Mouse (Mus musculus): ENCODE measurements around the gene Fabp1. TPM values are rescaled to one million over a fixed set of nuclear protein-coding genes. Genes with fewer than 3 reads are reported as not detected.

The Fabp1 gene
- not detected in 2 replicates for polyA plus RNA-seq (2016; fragmentation: Nextera tagmentation; extraction: Ambion mirVana)

DNA sequence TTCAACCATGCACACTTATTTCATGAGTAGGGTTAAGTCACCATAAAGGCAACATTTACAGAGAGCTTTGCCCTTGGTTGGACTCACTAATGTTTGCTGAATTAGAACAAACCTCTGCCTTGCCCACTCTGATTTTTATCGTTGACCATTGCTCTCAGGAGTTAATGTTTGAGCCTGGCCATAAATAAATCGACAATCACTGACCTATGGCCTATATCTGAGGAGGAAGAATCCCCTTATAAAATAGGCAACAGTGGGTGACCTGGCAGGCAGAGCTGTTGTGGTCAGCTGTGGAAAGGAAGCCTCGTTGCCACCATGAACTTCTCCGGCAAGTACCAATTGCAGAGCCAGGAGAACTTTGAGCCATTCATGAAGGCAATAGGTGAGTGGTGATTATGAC lies at the start of gene Fabp1:
TSS of gene Fabp1 (plus strand) at position 216 of the 400 bp plus-strand sequence.
- 87% methylated on average over 4 of the region's 4 CpGs for WGBS
- 0 out of 2 replicates have a peak, but pooled peaks cover 8% of the 10 kb centered on the region for H3K4me1 ChIP-seq
- H3K27me3 ChIP-seq (ENCODE audit: low read depth, poor library complexity, severe bottlenecking): no peaks in the 10 kb centered on the region
- H3K9me3 ChIP-seq (replicated peaks): no peaks in the 10 kb centered on the region
- no peak within 1 kb of the TSS for H3K27ac ChIP-seq (replicated peaks)
- DNase-seq (ENCODE audit: low spot score): no peak
- H3K4me3 ChIP-seq: no peak within 1 kb of the TSS
- H3K36me3 ChIP-seq: no peaks in the 10 kb centered on the region

- Histone ChIP-seq H3K4me3 (no peak overlapping the region), H3K27me3 (ENCODE audit: low read depth, poor library complexity, severe bottlenecking) (no peaks in the 10 kb centered on the region), H3K27ac (replicated peaks) (peak overlapping the region; percentile 55; the same call in 1 of the 2 replicates), H3K4me1 (peaks cover 8% of the 10 kb centered on the region), H3K9me3 (replicated peaks) (no peaks in the 10 kb centered on the region), H3K36me3 (no peaks in the 10 kb centered on the region)
- peak; percentile 14 for DNase-seq (ENCODE audit: low spot score)
- 36% methylated on average over 10 of the region's 10 CpGs for WGBS
Measured at GRCm38 (mm10) chr6:71151098-71151497, 48.5 kb upstream of the Fabp1 start.

DNA sequence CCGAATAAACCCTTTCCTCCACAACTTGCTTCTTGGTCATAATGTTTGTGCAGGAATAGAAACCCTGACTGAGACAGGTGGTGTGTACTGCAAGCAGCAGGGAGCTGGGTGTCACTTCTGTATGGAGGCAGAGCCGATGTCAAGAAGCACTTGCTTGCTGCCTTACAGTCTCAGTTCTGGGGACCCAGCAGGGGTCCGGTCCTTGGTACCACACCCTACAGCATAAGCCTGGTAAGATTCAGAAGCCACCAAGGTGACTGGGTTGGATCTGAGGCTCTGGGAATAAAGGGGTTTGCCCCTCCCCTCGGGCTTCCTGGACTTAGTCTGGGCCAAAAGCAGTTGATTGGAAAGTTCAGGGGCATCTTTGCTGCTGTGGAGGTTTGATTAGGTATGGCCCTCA lies 46.1 kb upstream of the Fabp1 start:
- no peak overlapping the region for H3K4me3 ChIP-seq
- no peak overlapping the region for H3K27ac ChIP-seq (replicated peaks)
- no peaks in the 10 kb centered on the region for H3K9me3 ChIP-seq (replicated peaks)

DNA sequence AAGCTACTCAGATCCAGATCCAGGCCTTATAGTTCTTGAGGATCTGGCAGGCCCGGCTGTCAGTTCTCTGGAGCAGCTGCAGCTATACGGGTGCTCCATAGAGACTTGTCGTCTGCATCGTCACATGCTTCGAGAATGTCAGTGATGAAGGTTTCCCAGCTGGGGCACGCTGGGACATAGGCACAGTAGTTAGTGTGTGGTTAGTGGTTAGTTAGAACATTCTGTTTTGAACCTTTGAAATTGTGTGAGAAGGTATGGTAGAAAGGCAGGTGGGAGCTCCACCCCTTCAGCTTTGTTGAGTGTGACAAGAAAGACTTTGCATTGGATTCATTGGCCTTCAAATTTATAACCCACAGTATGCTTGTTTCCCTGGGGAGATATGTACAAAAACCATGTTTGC lies 44.8 kb upstream of the Fabp1 start:
- H3K4me1 ChIP-seq: peaks cover 8% of the 10 kb centered on the region
- H3K36me3 ChIP-seq: no peaks in the 10 kb centered on the region
- 87% methylated on average over 6 of the region's 6 CpGs for WGBS
- H3K27me3 ChIP-seq (ENCODE audit: low read depth, poor library complexity, severe bottlenecking): no peaks in the 10 kb centered on the region
- no peak overlapping the region for H3K4me3 ChIP-seq
- DNase-seq (ENCODE audit: low spot score): no peak
- H3K9me3 ChIP-seq (replicated peaks): no peaks in the 10 kb centered on the region
- no peak overlapping the region for H3K27ac ChIP-seq (replicated peaks)

More for the DNA sequence above, 46.1 kb upstream of the Fabp1 start:
- no peaks in the 10 kb centered on the region for H3K36me3 ChIP-seq
- no peak for DNase-seq (ENCODE audit: low spot score)
- 81% methylated on average over 4 of the region's 4 CpGs for WGBS
- peaks cover 8% of the 10 kb centered on the region for H3K4me1 ChIP-seq
- no peaks in the 10 kb centered on the region for H3K27me3 ChIP-seq (ENCODE audit: low read depth, poor library complexity, severe bottlenecking)

GRCm38 (mm10) chr6:71156674-71157326 lies 42.8 kb upstream of the Fabp1 start:
- WGBS: 79% methylated on average over 5 of the region's 5 CpGs
- no peaks in the 10 kb centered on the region for H3K36me3 ChIP-seq
- no peaks in the 10 kb centered on the region for H3K27me3 ChIP-seq (ENCODE audit: low read depth, poor library complexity, severe bottlenecking)
- no peaks in the 10 kb centered on the region for H3K4me1 ChIP-seq
- no peaks in the 10 kb centered on the region for H3K9me3 ChIP-seq (replicated peaks)
- H3K27ac ChIP-seq (replicated peaks): no peak overlapping the region
- H3K4me3 ChIP-seq: no peak overlapping the region
- DNase-seq (ENCODE audit: low spot score): peak; percentile 35

- H3K36me3 ChIP-seq: no peaks in the 10 kb centered on the region
- H3K9me3 ChIP-seq (replicated peaks): no peaks in the 10 kb centered on the region
- H3K27me3 ChIP-seq (ENCODE audit: low read depth, poor library complexity, severe bottlenecking): no peaks in the 10 kb centered on the region
- 84% methylated on average over 7 of the region's 7 CpGs for WGBS
- peaks cover 6% of the 10 kb centered on the region for H3K4me1 ChIP-seq
- H3K4me3 ChIP-seq: no peak overlapping the region
- H3K27ac ChIP-seq (replicated peaks): no peak overlapping the region
- DNase-seq (ENCODE audit: low spot score): no peak
Measured at GRCm38 (mm10) chr6:71161290-71161689, 38.3 kb upstream of the Fabp1 start.

DNA sequence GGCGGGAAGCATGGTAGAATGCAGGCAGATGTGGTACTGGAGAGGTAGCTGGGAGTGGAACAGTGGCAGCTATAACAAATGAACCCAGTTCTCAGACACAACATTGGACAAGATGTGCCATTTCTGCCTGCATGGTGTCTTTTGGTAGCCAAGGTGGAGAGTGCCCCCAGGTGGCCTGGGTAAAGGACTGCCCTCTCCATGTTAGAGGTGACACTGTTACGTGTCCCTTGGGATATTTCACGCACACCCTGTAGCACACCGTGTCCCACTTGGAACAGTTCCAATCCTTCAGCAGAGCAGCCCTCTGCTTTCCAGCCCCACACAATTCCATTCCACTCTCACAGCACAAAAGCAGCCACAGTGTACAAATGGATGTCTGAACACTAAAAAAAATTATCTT lies 37.4 kb upstream of the Fabp1 start:
- H3K4me1 ChIP-seq: peaks cover 6% of the 10 kb centered on the region
- H3K27ac ChIP-seq (replicated peaks): no peak overlapping the region
- H3K4me3 ChIP-seq: no peak overlapping the region
- no peaks in the 10 kb centered on the region for H3K36me3 ChIP-seq
- H3K27me3 ChIP-seq (ENCODE audit: low read depth, poor library complexity, severe bottlenecking): no peaks in the 10 kb centered on the region
- 85% methylated on average over 4 of the region's 4 CpGs for WGBS
- H3K9me3 ChIP-seq (replicated peaks): no peaks in the 10 kb centered on the region
- no peak for DNase-seq (ENCODE audit: low spot score)

DNA sequence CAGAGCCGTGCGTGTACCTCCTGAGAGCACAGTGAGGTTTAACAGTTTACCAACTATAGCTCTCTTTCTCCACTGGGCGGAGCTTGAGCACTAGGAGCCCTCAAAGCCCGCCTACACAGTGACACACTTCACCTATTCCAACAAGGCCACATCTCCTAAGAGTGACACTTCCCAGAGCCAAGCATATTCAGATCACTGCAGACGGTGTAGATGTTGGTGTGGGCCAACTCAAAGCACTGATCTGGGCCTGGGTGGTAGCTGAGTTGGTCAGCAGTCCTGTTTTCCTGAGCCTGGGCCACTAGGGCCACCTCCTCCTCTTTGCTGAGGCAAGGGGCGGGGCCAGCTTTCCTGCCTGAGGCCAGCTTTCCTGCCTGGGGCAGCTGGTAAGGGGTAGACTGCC lies 35.2 kb upstream of the Fabp1 start:
- DNase-seq (ENCODE audit: low spot score): peak; percentile 18
- 33% methylated on average over 6 of the region's 6 CpGs for WGBS

DNA sequence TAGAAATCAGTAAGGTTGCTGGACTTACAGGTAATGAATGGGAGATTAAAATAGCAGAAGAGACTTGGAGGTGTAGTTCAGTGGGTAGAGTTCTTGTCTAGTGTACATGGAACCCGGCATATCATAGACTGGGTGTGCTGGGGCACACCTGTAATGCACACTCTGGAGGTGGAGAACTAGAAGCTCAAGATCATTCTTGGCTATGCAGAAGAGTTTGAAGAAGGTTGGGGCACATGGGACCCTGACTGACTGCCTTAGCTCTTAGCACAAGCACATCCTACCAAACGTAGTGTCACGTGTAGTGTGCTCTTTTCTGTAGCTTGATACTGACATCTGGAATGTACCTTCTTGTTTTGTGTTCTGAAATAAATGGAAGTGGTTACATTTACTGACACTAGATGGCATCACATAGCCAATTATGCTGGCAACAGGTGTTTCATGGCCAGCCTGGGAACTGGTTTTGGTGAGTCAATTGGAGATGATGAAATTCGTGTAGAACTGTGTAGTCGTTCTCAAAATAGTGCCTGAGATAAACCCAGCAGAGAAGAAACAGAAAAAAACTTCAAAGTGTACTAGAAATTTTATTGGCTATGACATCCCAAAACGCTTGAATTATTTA lies 33.0 kb upstream of the Fabp1 start:
- no peak overlapping the region for H3K4me3 ChIP-seq
- peak; percentile 17 for DNase-seq (ENCODE audit: low spot score)

More for the DNA sequence above, 35.2 kb upstream of the Fabp1 start:
- no peaks in the 10 kb centered on the region for H3K27me3 ChIP-seq (ENCODE audit: low read depth, poor library complexity, severe bottlenecking)
- no peak overlapping the region for H3K4me3 ChIP-seq
- H3K36me3 ChIP-seq: no peaks in the 10 kb centered on the region
- no peaks in the 10 kb centered on the region for H3K9me3 ChIP-seq (replicated peaks)
- no peak overlapping the region for H3K27ac ChIP-seq (replicated peaks)
- peaks cover 6% of the 10 kb centered on the region for H3K4me1 ChIP-seq

DNA sequence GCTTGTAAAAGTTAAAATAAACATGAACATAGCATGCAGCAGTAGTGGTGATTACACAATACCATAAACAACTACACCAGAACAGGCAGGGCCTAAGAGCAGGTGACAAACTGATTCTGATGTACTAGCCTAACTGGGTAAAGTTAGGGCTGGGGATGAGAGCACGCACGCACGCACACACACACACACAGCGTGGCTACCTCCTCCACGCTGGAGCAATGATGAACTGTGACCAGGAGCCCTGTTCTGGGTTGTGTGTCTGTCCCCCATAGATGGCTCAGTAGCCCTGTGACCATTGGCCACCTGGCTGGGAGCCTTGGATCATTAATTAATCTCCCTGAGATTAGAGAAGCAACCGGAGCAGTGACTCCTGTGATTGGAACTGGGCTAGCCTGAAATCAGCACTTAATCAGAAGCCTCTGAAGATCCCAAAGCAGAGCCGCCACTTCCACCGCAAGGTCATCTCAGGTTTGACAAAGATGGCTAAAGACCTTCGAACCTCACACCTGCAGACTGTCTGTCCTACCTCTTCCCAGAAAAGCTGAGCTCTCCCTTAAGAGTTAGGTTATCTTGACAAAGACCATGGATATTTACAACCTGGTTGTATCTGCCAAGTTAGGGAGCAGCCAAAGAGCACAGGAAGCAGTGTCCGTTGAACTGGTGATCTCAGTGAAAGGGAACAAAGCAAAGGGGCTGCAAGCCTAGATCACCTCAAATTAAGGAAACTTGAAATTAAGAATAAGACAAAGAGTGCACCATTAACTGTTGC lies 26.6 kb upstream of the Fabp1 start:
- Histone ChIP-seq H3K27ac (replicated peaks) (no peak overlapping the region), H3K9me3 (replicated peaks) (no peaks in the 10 kb centered on the region), H3K27me3 (ENCODE audit: low read depth, poor library complexity, severe bottlenecking) (no peaks in the 10 kb centered on the region), H3K4me1 (no peaks in the 10 kb centered on the region), H3K36me3 (no peaks in the 10 kb centered on the region), H3K4me3 (no peak overlapping the region)
- DNase-seq (ENCODE audit: low spot score): no peak
- 94% methylated on average over 10 of the region's 10 CpGs for WGBS

More for the DNA sequence above, 33.0 kb upstream of the Fabp1 start:
- no peaks in the 10 kb centered on the region for H3K27me3 ChIP-seq (ENCODE audit: low read depth, poor library complexity, severe bottlenecking)
- 60% methylated on average over 6 of the region's 6 CpGs for WGBS
- H3K4me1 ChIP-seq: peaks cover 6% of the 10 kb centered on the region
- H3K9me3 ChIP-seq (replicated peaks): no peaks in the 10 kb centered on the region
- H3K36me3 ChIP-seq: no peaks in the 10 kb centered on the region
- no peak overlapping the region for H3K27ac ChIP-seq (replicated peaks)

GRCm38 (mm10) chr6:71180596-71180995 lies 19.0 kb upstream of the Fabp1 start:
- H3K4me3 ChIP-seq: no peak overlapping the region
- 93% methylated on average over 1 of the region's 1 CpGs for WGBS

GRCm38 (mm10) chr6:71184941-71185604 lies 14.6 kb upstream of the Fabp1 start:
- WGBS: 91% methylated on average over 7 of the region's 7 CpGs
- no peaks in the 10 kb centered on the region for H3K4me1 ChIP-seq

More at GRCm38 (mm10) chr6:71180596-71180995, 19.0 kb upstream of the Fabp1 start:
- Histone ChIP-seq H3K9me3 (replicated peaks) (no peaks in the 10 kb centered on the region), H3K36me3 (no peaks in the 10 kb centered on the region), H3K4me1 (no peaks in the 10 kb centered on the region), H3K27me3 (ENCODE audit: low read depth, poor library complexity, severe bottlenecking) (no peaks in the 10 kb centered on the region), H3K27ac (replicated peaks) (no peak overlapping the region)
- no peak for DNase-seq (ENCODE audit: low spot score)

More at GRCm38 (mm10) chr6:71184941-71185604, 14.6 kb upstream of the Fabp1 start:
- H3K36me3 ChIP-seq: no peaks in the 10 kb centered on the region
- H3K27ac ChIP-seq (replicated peaks): no peak overlapping the region
- H3K9me3 ChIP-seq (replicated peaks): no peaks in the 10 kb centered on the region
- no peaks in the 10 kb centered on the region for H3K27me3 ChIP-seq (ENCODE audit: low read depth, poor library complexity, severe bottlenecking)
- no peak for DNase-seq (ENCODE audit: low spot score)
- no peak overlapping the region for H3K4me3 ChIP-seq

Data from midbrain, embryonic 10.5 days (tissue).